Mouse (Mus musculus): Measurements from ENCODE around the gene Spcs2. TPM values are rescaled to one million over a fixed set of nuclear protein-coding genes. Genes with fewer than 3 reads are reported as not detected.

Spcs2 gene
- polyA plus RNA-seq, 1 experiment = 101 TPM

- TF ChIP-seq CTCF (IDR thresholded peaks at IDR 0.05; ENCODE audit: borderline replicate concordance, extremely low read depth, insufficient read depth, insufficient read length) (no peak), POLR2A (IDR thresholded peaks at IDR 0.05; ENCODE audit: borderline replicate concordance, extremely low read depth, insufficient read depth, insufficient read length, poor library complexity, severe bottlenecking) (no peak)
- no peak for DNase-seq (ENCODE audit: low read depth)
Observed at GRCm38 (mm10) chr7:99890168-99890755, 27.0 kb upstream of the Spcs2 start.

GRCm38 (mm10) chr7:99889175-99889880 is 26.1 kb upstream of the Spcs2 start:
- peak; percentile 22; the same call in 1 of the 2 replicates for TF ChIP-seq CTCF (IDR thresholded peaks at IDR 0.05; ENCODE audit: borderline replicate concordance, extremely low read depth, insufficient read depth, insufficient read length)
- no peak for TF ChIP-seq POLR2A (IDR thresholded peaks at IDR 0.05; ENCODE audit: borderline replicate concordance, extremely low read depth, insufficient read depth, insufficient read length, poor library complexity, severe bottlenecking)
- peak; percentile 41 for DNase-seq (ENCODE audit: low read depth)

- TF ChIP-seq POLR2A (IDR thresholded peaks at IDR 0.05; ENCODE audit: borderline replicate concordance, extremely low read depth, insufficient read depth, insufficient read length, poor library complexity, severe bottlenecking) = no peak
- no peak for TF ChIP-seq CTCF (IDR thresholded peaks at IDR 0.05; ENCODE audit: borderline replicate concordance, extremely low read depth, insufficient read depth, insufficient read length)
- DNase-seq (ENCODE audit: low read depth) = no peak
Observed at GRCm38 (mm10) chr7:99887743-99888142, 24.5 kb upstream of the Spcs2 start.

GRCm38 (mm10) chr7:99887230-99887735 is 24.0 kb upstream of the Spcs2 start:
- TF ChIP-seq CTCF (IDR thresholded peaks at IDR 0.05; ENCODE audit: borderline replicate concordance, extremely low read depth, insufficient read depth, insufficient read length) (no peak), POLR2A (IDR thresholded peaks at IDR 0.05; ENCODE audit: borderline replicate concordance, extremely low read depth, insufficient read depth, insufficient read length, poor library complexity, severe bottlenecking) (no peak)
- DNase-seq (ENCODE audit: low read depth) = no peak

GRCm38 (mm10) chr7:99878254-99878653 is 15.0 kb upstream of the Spcs2 start:
- peak; percentile 72 for DNase-seq (ENCODE audit: low read depth)
- TF ChIP-seq POLR2A (IDR thresholded peaks at IDR 0.05; ENCODE audit: borderline replicate concordance, extremely low read depth, insufficient read depth, insufficient read length, poor library complexity, severe bottlenecking) = no peak
- no peak for TF ChIP-seq CTCF (IDR thresholded peaks at IDR 0.05; ENCODE audit: borderline replicate concordance, extremely low read depth, insufficient read depth, insufficient read length)

GRCm38 (mm10) chr7:99876345-99876744 is 13.1 kb upstream of the Spcs2 start:
- no peak for TF ChIP-seq POLR2A (IDR thresholded peaks at IDR 0.05; ENCODE audit: borderline replicate concordance, extremely low read depth, insufficient read depth, insufficient read length, poor library complexity, severe bottlenecking)
- TF ChIP-seq CTCF (IDR thresholded peaks at IDR 0.05; ENCODE audit: borderline replicate concordance, extremely low read depth, insufficient read depth, insufficient read length) = peak; percentile 96
- DNase-seq (ENCODE audit: low read depth) = peak; percentile 92

- TF ChIP-seq CTCF (IDR thresholded peaks at IDR 0.05; ENCODE audit: borderline replicate concordance, extremely low read depth, insufficient read depth, insufficient read length) (no peak), POLR2A (IDR thresholded peaks at IDR 0.05; ENCODE audit: borderline replicate concordance, extremely low read depth, insufficient read depth, insufficient read length, poor library complexity, severe bottlenecking) (no peak)
Observed at GRCm38 (mm10) chr7:99875891-99876290, 12.6 kb upstream of the Spcs2 start.

GRCm38 (mm10) chr7:99873965-99874364 is 10.7 kb upstream of the Spcs2 start:
- TF ChIP-seq CTCF (IDR thresholded peaks at IDR 0.05; ENCODE audit: borderline replicate concordance, extremely low read depth, insufficient read depth, insufficient read length) (no peak), POLR2A (IDR thresholded peaks at IDR 0.05; ENCODE audit: borderline replicate concordance, extremely low read depth, insufficient read depth, insufficient read length, poor library complexity, severe bottlenecking) (no peak)
- DNase-seq (ENCODE audit: low read depth) = no peak

More at GRCm38 (mm10) chr7:99875891-99876290, 12.6 kb upstream of the Spcs2 start:
- DNase-seq (ENCODE audit: low read depth) = no peak

GRCm38 (mm10) chr7:99869296-99869695 is 6.0 kb upstream of the Spcs2 start:
- no peak for TF ChIP-seq CTCF (IDR thresholded peaks at IDR 0.05; ENCODE audit: borderline replicate concordance, extremely low read depth, insufficient read depth, insufficient read length)
- no peak for TF ChIP-seq POLR2A (IDR thresholded peaks at IDR 0.05; ENCODE audit: borderline replicate concordance, extremely low read depth, insufficient read depth, insufficient read length, poor library complexity, severe bottlenecking)
- DNase-seq (ENCODE audit: low read depth) = no peak

- TF ChIP-seq POLR2A (IDR thresholded peaks at IDR 0.05; ENCODE audit: borderline replicate concordance, extremely low read depth, insufficient read depth, insufficient read length, poor library complexity, severe bottlenecking) (no peak), CTCF (IDR thresholded peaks at IDR 0.05; ENCODE audit: borderline replicate concordance, extremely low read depth, insufficient read depth, insufficient read length) (no peak)
- DNase-seq (ENCODE audit: low read depth) = no peak
Observed at GRCm38 (mm10) chr7:99865219-99865618, 2.0 kb upstream of the Spcs2 start.

- peak; percentile 48 for DNase-seq (ENCODE audit: low read depth)
- TF ChIP-seq POLR2A (IDR thresholded peaks at IDR 0.05; ENCODE audit: borderline replicate concordance, extremely low read depth, insufficient read depth, insufficient read length, poor library complexity, severe bottlenecking) (no peak), CTCF (IDR thresholded peaks at IDR 0.05; ENCODE audit: borderline replicate concordance, extremely low read depth, insufficient read depth, insufficient read length) (no peak)
Observed at GRCm38 (mm10) chr7:99864241-99865028, 1.2 kb upstream of the Spcs2 start.
